Mouse (Mus musculus) MEL (cell line): Measurements from ENCODE around the gene Erich6. TPM values are rescaled to one million over a fixed set of nuclear protein-coding genes. Genes with fewer than 3 reads are reported as not detected.
"Not testable (repeated sequence)": the region's sequence is repeated elsewhere in the genome, so short reads cannot be mapped to it uniquely, and the experiment has no call there.

ENCODE experiments used
- DNase-seq: peaks from one replicate; pipeline ENCODE4 v3.0.0; 2011; ENCODE audit warnings: low read depth, low spot score
- H3K27ac ChIP-seq: 2 replicates; pipeline ENCODE4 v1.5.1; 2012; ENCODE audit warnings: low read depth, mild to moderate bottlenecking, control low read depth, low read length, moderate library complexity; ENCODE audit not compliant: control insufficient read depth
- H3K27me3 ChIP-seq, 2 experiments: fragments of 150-350 bp in 1 of 2; sonication (generic) in 1 of 2; 2 replicates each; pipeline ENCODE4 v1.6.1; 2012; ENCODE audit warnings: low read length in 2 of 2, mild to moderate bottlenecking in 2 of 2, improper control_type of control experiment in 1 of 2, moderate library complexity in 1 of 2; ENCODE audit not compliant: insufficient read depth in 2 of 2, control insufficient read depth in 1 of 2
- H3K36me3 ChIP-seq, 2 experiments: 2 replicates each; pipeline ENCODE4 v1.6.1; 2012 to 2014; ENCODE audit warnings: low read length in 2 of 2, improper control_type of control experiment in 1 of 2, inconsistent platforms in 1 of 2, mild to moderate bottlenecking in 1 of 2; ENCODE audit not compliant: insufficient read depth in 2 of 2, control insufficient read depth in 1 of 2
- H3K4me1 ChIP-seq, 2 experiments: fragments of 150-350 bp in 1 of 2; sonication (generic) in 1 of 2; 2 replicates each; pipeline ENCODE4 v1.6.1; 2012; ENCODE audit warnings: low read length in 2 of 2, improper control_type of control experiment in 1 of 2, mild to moderate bottlenecking in 1 of 2; ENCODE audit not compliant: insufficient read depth in 2 of 2, control insufficient read depth in 1 of 2
- H3K4me3 ChIP-seq, 2 experiments: fragments of 150-350 bp in 1 of 2; sonication (generic) in 1 of 2; 2 replicates each; pipeline ENCODE4 v1.5.1; 2012; ENCODE audit warnings: low read depth in 2 of 2, low read length in 2 of 2, mild to moderate bottlenecking in 2 of 2, moderate library complexity in 2 of 2, control low read depth in 1 of 2, improper control_type of control experiment in 1 of 2; ENCODE audit not compliant: control insufficient read depth in 1 of 2, insufficient read depth in 1 of 2
- H3K79me2 ChIP-seq: 2 replicates; pipeline ENCODE4 v1.6.1; 2012; ENCODE audit warnings: mild to moderate bottlenecking, low read length, moderate library complexity; ENCODE audit not compliant: control insufficient read depth, poor library complexity, insufficient read depth
- H3K9ac ChIP-seq: 2 replicates; pipeline ENCODE4 v1.6.1; 2012; ENCODE audit warnings: low read depth, mild to moderate bottlenecking, control low read depth, low read length, moderate library complexity; ENCODE audit not compliant: control insufficient read depth, poor library complexity, severe bottlenecking
- H3K9me3 ChIP-seq: fragments of 150-350 bp; sonication (generic); replicated peaks from 2 replicates; pipeline ENCODE4 v1.6.1; 2012; ENCODE audit warnings: mild to moderate bottlenecking, low read length, improper control_type of control experiment, moderate library complexity; ENCODE audit not compliant: insufficient read depth
- CHD1 ChIP-seq: IDR thresholded peaks from 2 replicates; pipeline ENCODE4 v1.6.1; 2012; ENCODE audit warnings: low read depth, mild to moderate bottlenecking, inconsistent platforms, low read length, improper control_type of control experiment
- CTCF ChIP-seq, 3 experiments: IDR thresholded peaks in 2 of 3; conservative IDR thresholded peaks in 1 of 3; 2 replicates each; pipeline ENCODE4 v1.5.1; 2011 to 2012; ENCODE audit warnings: low read length in 3 of 3, low read depth in 2 of 3, mild to moderate bottlenecking in 2 of 3, improper control_type of control experiment in 1 of 3, inconsistent platforms in 1 of 3, mixed read lengths in 1 of 3, moderate library complexity in 1 of 3; ENCODE audit not compliant: control insufficient read depth in 1 of 3, insufficient read depth in 1 of 3, poor library complexity in 1 of 3, severe bottlenecking in 1 of 3
- E2F4 ChIP-seq: IDR thresholded peaks from 2 replicates; pipeline ENCODE4 v1.6.1; 2011; ENCODE audit warnings: low read depth, low read length, improper control_type of control experiment, borderline replicate concordance
- EP300 ChIP-seq, 2 experiments: IDR thresholded peaks; 2 replicates each; pipeline ENCODE4 v1.6.1; 2011; ENCODE audit warnings: improper control_type of control experiment in 2 of 2, low read length in 2 of 2, low read depth in 1 of 2, mild to moderate bottlenecking in 1 of 2
- ETS1 ChIP-seq: IDR thresholded peaks from 2 replicates; pipeline ENCODE4 v1.6.1; 2012; ENCODE audit warnings: low read depth, mild to moderate bottlenecking, inconsistent platforms, low read length, improper control_type of control experiment, moderate library complexity
- GABPA ChIP-seq: IDR thresholded peaks from 2 replicates; pipeline ENCODE4 v1.6.1; 2012; ENCODE audit warnings: low read depth, mild to moderate bottlenecking, inconsistent platforms, low read length, improper control_type of control experiment, moderate library complexity
- GATA1 ChIP-seq: IDR thresholded peaks from 2 replicates; pipeline ENCODE4 v1.6.1; 2011; ENCODE audit warnings: low read depth, low read length, improper control_type of control experiment
- HCFC1 ChIP-seq: IDR thresholded peaks from 2 replicates; pipeline ENCODE4 v1.6.1; 2012; ENCODE audit warnings: low read depth, mild to moderate bottlenecking, inconsistent platforms, low read length, improper control_type of control experiment, moderate library complexity
- JUND ChIP-seq: IDR thresholded peaks from 2 replicates; pipeline ENCODE4 v1.6.1; 2011; ENCODE audit warnings: low read depth, mild to moderate bottlenecking, improper control_type of control experiment, low read length
- MAFK ChIP-seq: IDR thresholded peaks from 2 replicates; pipeline ENCODE4 v1.6.1; 2011; ENCODE audit warnings: low read depth, mild to moderate bottlenecking, low read length, improper control_type of control experiment, borderline replicate concordance
- MAZ ChIP-seq: IDR thresholded peaks from 2 replicates; pipeline ENCODE4 v1.6.1; 2012; ENCODE audit warnings: low read depth, mild to moderate bottlenecking, inconsistent platforms, low read length, improper control_type of control experiment
- MXI1 ChIP-seq: IDR thresholded peaks from 2 replicates; pipeline ENCODE4 v1.6.1; 2011; ENCODE audit warnings: mild to moderate bottlenecking, low read depth, low read length, improper control_type of control experiment
- MYB ChIP-seq: IDR thresholded peaks from 2 replicates; pipeline ENCODE4 v1.6.1; 2011; ENCODE audit warnings: mild to moderate bottlenecking, low read depth, low read length, improper control_type of control experiment
- NELFE ChIP-seq: IDR thresholded peaks from 2 replicates; pipeline ENCODE4 v1.6.1; 2011; ENCODE audit warnings: low read depth, low read length, improper control_type of control experiment
- POLR2A ChIP-seq, 2 experiments: IDR thresholded peaks; 2 replicates each; pipeline ENCODE4 v1.6.1; 2011 to 2012; ENCODE audit warnings: low read length in 2 of 2, mild to moderate bottlenecking in 2 of 2, control low read depth in 1 of 2, improper control_type of control experiment in 1 of 2, low read depth in 1 of 2, moderate library complexity in 1 of 2; ENCODE audit not compliant: control insufficient read depth in 1 of 2, insufficient read depth in 1 of 2, poor library complexity in 1 of 2
- POLR2AphosphoS5 ChIP-seq: IDR thresholded peaks from 2 replicates; pipeline ENCODE4 v1.6.1; 2012; ENCODE audit warnings: low read depth, borderline replicate concordance, mild to moderate bottlenecking, inconsistent platforms, low read length, moderate library complexity, mixed read lengths
- RAD21 ChIP-seq: IDR thresholded peaks from 2 replicates; pipeline ENCODE4 v1.6.1; 2011; ENCODE audit warnings: mild to moderate bottlenecking, low read depth, low read length, improper control_type of control experiment
- RCOR1 ChIP-seq: IDR thresholded peaks from 2 replicates; pipeline ENCODE4 v1.6.1; 2012; ENCODE audit warnings: low read depth, mild to moderate bottlenecking, inconsistent platforms, low read length, improper control_type of control experiment
- SIN3A ChIP-seq: IDR thresholded peaks from 2 replicates; pipeline ENCODE4 v1.6.1; 2012; ENCODE audit warnings: low read length, improper control_type of control experiment, inconsistent platforms
- SMC3 ChIP-seq: IDR thresholded peaks from 2 replicates; pipeline ENCODE4 v1.6.1; 2011; ENCODE audit warnings: low read depth, low read length, improper control_type of control experiment
- TAL1 ChIP-seq: IDR thresholded peaks from 2 replicates; pipeline ENCODE4 v1.6.1; 2012; ENCODE audit warnings: mild to moderate bottlenecking, inconsistent platforms, low read length, moderate library complexity, mixed read lengths
- USF1 ChIP-seq: IDR thresholded peaks from 2 replicates; pipeline ENCODE4 v1.6.1; 2014; ENCODE audit warnings: low read depth, mild to moderate bottlenecking, inconsistent platforms, low read length, improper control_type of control experiment, moderate library complexity
- USF2 ChIP-seq, 2 experiments: IDR thresholded peaks; 2 replicates each; pipeline ENCODE4 v1.6.1; 2011 to 2012; ENCODE audit warnings: improper control_type of control experiment in 2 of 2, low read length in 2 of 2, borderline replicate concordance in 1 of 2, inconsistent platforms in 1 of 2, low read depth in 1 of 2, mild to moderate bottlenecking in 1 of 2; ENCODE audit not compliant: insufficient read depth in 1 of 2
- ZC3H11A ChIP-seq: IDR thresholded peaks from 2 replicates; pipeline ENCODE4 v1.6.1; 2012; ENCODE audit warnings: low read depth, mild to moderate bottlenecking, inconsistent platforms, low read length, improper control_type of control experiment
- polyA plus RNA-seq, 2 experiments: library from polyadenylated mRNA; stranded (reverse) in 1 of 2; unstranded in 1 of 2; fragments of >175 nt in 1 of 2; fragments of >200 nt in 1 of 2; gene quantifications; 2 replicates each; pipeline versions ENCODE4 v1.2.1 to v1.2.4; 2012; ENCODE audit warnings: low replicate concordance in 2 of 2, low read depth in 1 of 2; ENCODE audit not compliant: insufficient read length in 2 of 2, insufficient read depth in 1 of 2, missing spikeins in 1 of 2
- total RNA-seq: library from RNA; depleted of rRNA; stranded (reverse); fragments of 300-350 nt; gene quantifications from 2 replicates; pipeline ENCODE4 v1.2.3, GENCODE M21; 2012

The Erich6 gene
- total and polyA plus RNA-seq, 3 experiments, result 0.08 TPM; not detected in 2

DNA sequence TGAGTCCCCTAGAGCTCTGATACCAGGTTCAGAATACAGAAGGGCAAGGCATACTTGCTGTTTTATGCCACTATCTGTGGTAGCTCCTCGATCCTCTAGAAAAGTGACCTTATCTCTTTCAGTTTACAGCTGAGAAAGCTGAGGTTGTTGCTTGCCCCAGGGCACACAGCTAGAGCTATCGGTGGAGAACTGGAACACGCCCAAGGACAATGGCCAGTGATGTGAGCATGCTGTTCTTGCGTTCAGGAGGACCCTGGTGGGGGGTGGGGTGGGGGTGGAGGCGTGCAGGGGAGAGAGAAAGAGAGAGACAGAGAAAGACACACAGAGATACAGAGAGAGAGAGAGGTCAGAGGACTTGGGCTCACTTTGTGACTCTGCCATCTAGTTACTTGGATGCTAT is 27.0 kb downstream of the Erich6 start:
- H3K4me1 ChIP-seq, result no peaks in the 10 kb centered on the region
- no peak overlapping the region for H3K4me3 ChIP-seq
- no peaks in the 10 kb centered on the region for H3K79me2 ChIP-seq
- H3K27me3 ChIP-seq, result no peaks in the 10 kb centered on the region
- no peaks in the 10 kb centered on the region for H3K9me3 ChIP-seq
- TF ChIP-seq ZC3H11A (no peak), SMC3 (no peak), POLR2AphosphoS5 (no peak), USF2 (IDR thresholded peaks at IDR 0.05; ENCODE audit: borderline replicate concordance in 1 of 2, insufficient read depth in 1 of 2, low read depth in 1 of 2, low read length in 2 of 2) (no peak), RCOR1 (no peak), TAL1 (no peak), SIN3A (no peak)
- no peak for DNase-seq
- H3K9ac ChIP-seq, result no peak overlapping the region
- no peak overlapping the region for H3K27ac ChIP-seq
- H3K36me3 ChIP-seq, result no peaks in the 10 kb centered on the region

DNA sequence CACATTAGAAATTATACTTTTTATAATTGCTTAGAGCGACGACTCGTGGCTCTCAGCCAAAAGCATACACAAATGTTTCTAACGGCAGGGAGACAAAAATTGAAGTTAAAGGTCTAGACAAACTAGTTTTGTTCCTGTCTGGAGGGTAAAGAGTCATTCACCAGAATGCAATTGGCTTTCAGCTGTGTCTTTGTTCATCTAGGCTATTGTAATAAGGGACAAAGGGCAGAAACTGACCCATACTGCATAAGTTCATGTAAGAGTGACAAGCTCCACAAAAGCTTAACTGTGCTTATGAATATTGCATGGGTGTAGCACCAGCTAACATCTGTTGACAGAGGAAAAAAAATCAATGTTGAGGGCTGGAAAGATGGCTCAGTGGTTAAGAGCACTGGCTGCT is 28.5 kb downstream of the Erich6 start:
- H3K36me3 ChIP-seq, result no peaks in the 10 kb centered on the region
- TF ChIP-seq GABPA (no peak), ETS1 (no peak), POLR2AphosphoS5 (no peak)
- no peaks in the 10 kb centered on the region for H3K4me1 ChIP-seq
- no peaks in the 10 kb centered on the region for H3K27me3 ChIP-seq
- H3K4me3 ChIP-seq, result no peak overlapping the region
- H3K79me2 ChIP-seq, result no peaks in the 10 kb centered on the region
- no peak overlapping the region for H3K9ac ChIP-seq
- no peak overlapping the region for H3K27ac ChIP-seq
- DNase-seq, result no peak
- H3K9me3 ChIP-seq, result no peaks in the 10 kb centered on the region

DNA sequence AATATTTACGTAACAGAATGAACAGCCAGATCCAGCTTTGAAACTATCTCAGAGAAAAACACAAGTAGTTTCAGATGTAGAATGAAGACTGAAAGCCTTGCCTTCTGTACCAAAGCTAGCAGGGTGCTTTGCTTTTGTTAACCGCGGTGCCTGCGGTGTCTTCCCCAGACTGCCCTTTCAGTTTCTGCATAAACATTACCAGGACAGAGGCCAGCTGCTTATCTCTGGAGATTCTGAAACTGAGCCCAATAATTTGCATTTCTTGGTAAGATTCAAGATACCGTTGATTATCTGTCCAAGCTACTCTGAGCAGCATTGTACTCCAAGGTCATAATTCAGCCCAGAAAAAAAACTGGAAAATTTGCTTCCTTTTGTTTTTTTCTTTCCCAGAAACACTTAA is 43.4 kb downstream of the Erich6 start:
- peaks cover 0 to 17% of the 10 kb centered on the region in 2 experiments; a peak in 2 of 4 replicates for H3K36me3 ChIP-seq
- H3K4me1 ChIP-seq, result no peaks in the 10 kb centered on the region
- no peak for DNase-seq
- H3K9me3 ChIP-seq, result no peaks in the 10 kb centered on the region
- TF ChIP-seq SMC3 (no peak), NELFE (no peak), ZC3H11A (no peak), GATA1 (no peak), USF1 (no peak), MYB (no peak), MXI1 (no peak), CTCF (IDR thresholded peaks at IDR 0.05 in 2 of 3, conservative IDR thresholded peaks at IDR 0.05 in 1 of 3; ENCODE audit: control insufficient read depth in 1 of 3, insufficient read depth in 1 of 3, low read depth in 2 of 3, low read length in 3 of 3, poor library complexity in 1 of 3, severe bottlenecking in 1 of 3) (no peak), RAD21 (no peak), EP300 (IDR thresholded peaks at IDR 0.05; ENCODE audit: low read depth in 1 of 2, low read length in 2 of 2) (no peak), SIN3A (no peak), CHD1 (no peak), HCFC1 (no peak), E2F4 (no peak), POLR2A (IDR thresholded peaks at IDR 0.05; ENCODE audit: control insufficient read depth in 1 of 2, insufficient read depth in 1 of 2, low read depth in 1 of 2, low read length in 2 of 2, poor library complexity in 1 of 2) (no peak), JUND (no peak), MAZ (no peak), MAFK (no peak)
- no peaks in the 10 kb centered on the region for H3K27me3 ChIP-seq
- no peak overlapping the region for H3K27ac ChIP-seq
- no peak overlapping the region for H3K9ac ChIP-seq
- no peaks in the 10 kb centered on the region for H3K79me2 ChIP-seq
- H3K4me3 ChIP-seq, result no peak overlapping the region

- H3K4me1 ChIP-seq, H3K27me3 ChIP-seq, H3K27ac ChIP-seq, H3K79me2 ChIP-seq, H3K9me3 ChIP-seq, H3K4me3 ChIP-seq, H3K9ac ChIP-seq, DNase-seq: not testable (repeated sequence)
- H3K36me3 ChIP-seq, result peaks cover 0 to 22% of the 10 kb centered on the region in 2 experiments; a peak in 2 of 4 replicates
Measured at GRCm38 (mm10) chr3:58592666-58593065, 44.3 kb downstream of the Erich6 start.
